Mouse (Mus musculus) lung, embryonic 15.5 days (tissue): Measurements from ENCODE around the gene Col20a1. TPM values are rescaled to one million over a fixed set of nuclear protein-coding genes. Genes with fewer than 3 reads are reported as not detected.

Source experiments
- ATAC-seq: fragments of 200-750 bp; cut with Nextera tagmentation; 2 replicates; pipeline ENCODE4 v1.8.0; 2017; ENCODE audit warnings: moderate number of reproducible peaks, borderline replicate concordance; ENCODE audit not compliant: low FRiP score, low TSS enrichment; ENCODE audit errors: extremely low read depth
- H3K27ac ChIP-seq: fragments of 300-500 bp; sonication (generic); 2 replicates; pipeline ENCODE4 v1.5.1; 2015; ENCODE audit warnings: moderate library complexity, mild to moderate bottlenecking, inconsistent platforms
- H3K27me3 ChIP-seq: fragments of 300-500 bp; sonication (generic); 2 replicates; pipeline ENCODE4 v1.6.1; 2015; ENCODE audit warnings: inconsistent platforms
- H3K36me3 ChIP-seq: fragments of 300-500 bp; sonication (generic); 2 replicates; pipeline ENCODE4 v1.6.1; 2015; ENCODE audit warnings: inconsistent platforms
- H3K4me1 ChIP-seq: fragments of 300-500 bp; sonication (generic); 2 replicates; pipeline ENCODE4 v1.6.1; 2015; ENCODE audit warnings: inconsistent platforms
- H3K4me2 ChIP-seq: fragments of 300-500 bp; sonication (generic); 2 replicates; pipeline ENCODE4 v1.6.1; 2015; ENCODE audit warnings: inconsistent platforms, mild to moderate bottlenecking, moderate library complexity
- H3K4me3 ChIP-seq: fragments of 300-500 bp; sonication (generic); 2 replicates; pipeline ENCODE4 v1.5.1; 2015; ENCODE audit warnings: mild to moderate bottlenecking, inconsistent platforms
- H3K9ac ChIP-seq: fragments of 300-500 bp; sonication (generic); 2 replicates; pipeline ENCODE4 v1.6.1; 2015; ENCODE audit warnings: inconsistent platforms
- H3K9me3 ChIP-seq: fragments of 300-500 bp; sonication (generic); 2 replicates; pipeline ENCODE4 v1.6.1; 2016; ENCODE audit warnings: inconsistent platforms
- WGBS: fragments of 180-500 bp; shearing (Covaris S2); methylation state at CpG from one replicate; pipeline ENCODE4 v1.1.7; 2015; 5-methylcytosine and 5-hydroxymethylcytosine counted together
- polyA plus RNA-seq: library from polyadenylated mRNA; unstranded; fragments of >200 nt; fragmentation: Nextera tagmentation; extraction: Ambion mirVana; gene quantifications from 2 replicates; pipeline ENCODE4 v1.2.1, GENCODE M21; 2015

Col20a1 gene
- polyA plus RNA-seq: 0.38 and 0.61 TPM in 2 replicates

DNA sequence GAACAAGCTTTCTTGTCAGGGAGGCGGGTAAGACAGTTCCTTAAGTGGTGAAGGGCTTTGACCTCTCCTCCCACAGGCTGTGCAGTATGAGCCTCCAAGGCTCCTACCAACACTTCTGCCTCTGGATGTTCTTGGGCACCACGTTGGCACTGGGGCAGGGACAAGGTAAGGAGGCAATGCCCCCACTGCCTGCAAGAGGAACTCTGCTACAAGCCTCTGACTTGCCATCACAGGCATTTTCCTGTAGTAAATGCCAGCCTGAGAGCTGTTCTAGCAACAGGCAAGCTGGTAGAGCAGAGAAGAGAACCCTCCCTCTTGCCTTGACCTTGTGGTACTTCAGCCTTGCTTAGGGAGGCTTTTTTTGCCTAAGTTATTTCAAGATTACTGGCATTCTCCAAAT is at the start of gene Col20a1:
Gene Col20a1, plus strand, starts transcription at position 87 of the 400 bp plus-strand sequence.
- ATAC-seq: no peak
- H3K4me3 ChIP-seq: no peak within 1 kb of the TSS
- no peak within 1 kb of the TSS for H3K4me2 ChIP-seq
- no peaks in the 10 kb centered on the region for H3K9me3 ChIP-seq
- H3K27ac ChIP-seq: no peak within 1 kb of the TSS
- H3K4me1 ChIP-seq: no peaks in the 10 kb centered on the region
- no peak within 1 kb of the TSS for H3K9ac ChIP-seq
- 59% methylated on average over 2 of the region's 2 CpGs for WGBS
- peaks cover 14% of the 10 kb centered on the region for H3K36me3 ChIP-seq
- H3K27me3 ChIP-seq: no peaks in the 10 kb centered on the region

DNA sequence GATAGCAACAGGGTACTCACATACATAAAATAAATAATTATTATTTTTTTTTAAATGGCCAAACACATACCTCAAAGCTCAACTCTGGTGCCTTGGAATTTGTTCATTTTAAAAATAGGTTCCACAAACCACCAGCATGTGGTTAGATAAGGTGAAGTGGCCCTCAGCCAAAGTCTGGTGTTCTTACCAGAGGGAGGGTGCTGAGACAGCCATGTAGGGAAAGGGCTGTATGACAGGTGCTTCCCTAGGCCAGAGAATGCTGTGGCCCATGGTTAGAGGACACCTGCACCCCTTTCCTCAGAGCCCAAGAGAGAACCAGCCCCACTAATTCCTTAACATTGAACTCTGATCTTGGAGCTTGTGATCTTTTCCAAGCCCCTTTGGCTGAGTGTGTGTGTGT is 46.1 kb upstream of the Col20a1 start:
- Histone ChIP-seq H3K9ac (no peak overlapping the region), H3K4me1 (no peaks in the 10 kb centered on the region), H3K27me3 (no peaks in the 10 kb centered on the region), H3K9me3 (no peaks in the 10 kb centered on the region), H3K27ac (no peak overlapping the region), H3K4me2 (no peak overlapping the region), H3K36me3 (peaks cover 12% of the 10 kb centered on the region; the same call in 1 of the 2 replicates), H3K4me3 (no peak overlapping the region)
- ATAC-seq: no peak

DNA sequence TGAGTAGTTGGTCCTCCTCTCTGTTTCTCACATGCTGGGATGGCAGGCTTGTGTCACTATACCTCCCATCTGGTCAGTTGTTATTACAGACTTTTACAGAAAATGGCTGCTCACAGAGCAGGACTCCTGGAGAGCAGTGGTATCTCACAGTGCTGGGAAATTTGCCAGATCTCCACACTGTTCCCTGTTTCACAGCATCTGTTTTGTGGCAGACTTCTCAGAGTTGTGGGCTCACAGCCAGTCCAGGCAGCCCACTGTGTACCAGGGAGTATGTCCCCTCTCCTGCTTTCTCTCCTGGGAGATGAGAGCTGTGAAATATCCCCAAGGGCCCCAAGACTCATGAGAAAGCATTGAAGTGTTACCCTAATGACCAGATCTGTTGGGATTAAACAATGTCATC is 44.5 kb upstream of the Col20a1 start:
- no peak overlapping the region for H3K9ac ChIP-seq
- 0 out of 2 replicates have a peak, but pooled peaks have one; percentile 6 for ATAC-seq
- H3K27ac ChIP-seq: no peak overlapping the region

DNA sequence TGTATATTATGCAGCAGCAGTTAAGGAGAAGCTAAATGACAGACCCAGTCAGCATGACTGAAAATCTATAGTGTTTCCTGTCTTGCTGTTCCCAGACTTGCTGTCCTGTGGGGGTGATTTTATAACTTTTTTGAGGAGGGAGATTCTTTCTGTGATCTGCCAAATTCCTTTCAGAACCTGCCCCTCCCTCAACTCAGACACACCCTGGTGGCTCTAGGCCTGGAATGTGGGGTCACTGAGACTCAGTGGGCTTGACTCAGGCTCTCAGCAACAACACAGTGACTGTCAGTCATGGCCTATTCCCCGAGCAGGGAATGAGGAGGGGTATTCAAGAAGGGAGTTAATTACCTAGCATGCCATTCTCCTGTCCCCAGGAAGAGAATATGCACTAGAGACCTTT is 36.4 kb upstream of the Col20a1 start:
- no peak overlapping the region for H3K4me2 ChIP-seq
- H3K4me1 ChIP-seq: peaks cover 15% of the 10 kb centered on the region
- H3K36me3 ChIP-seq: no peaks in the 10 kb centered on the region
- no peak overlapping the region for H3K27ac ChIP-seq
- ATAC-seq: no peak
- H3K27me3 ChIP-seq: peaks cover 8% of the 10 kb centered on the region; the same call in 1 of the 2 replicates
- no peaks in the 10 kb centered on the region for H3K9me3 ChIP-seq
- 37% methylated on average over 1 of the region's 1 CpGs for WGBS
- H3K4me3 ChIP-seq: no peak overlapping the region
- no peak overlapping the region for H3K9ac ChIP-seq

More for the DNA sequence above, 44.5 kb upstream of the Col20a1 start:
- Histone ChIP-seq H3K9me3 (no peaks in the 10 kb centered on the region), H3K4me3 (no peak overlapping the region), H3K4me2 (no peak overlapping the region), H3K4me1 (no peaks in the 10 kb centered on the region), H3K36me3 (peaks cover 10% of the 10 kb centered on the region; the same call in 1 of the 2 replicates), H3K27me3 (no peaks in the 10 kb centered on the region)

DNA sequence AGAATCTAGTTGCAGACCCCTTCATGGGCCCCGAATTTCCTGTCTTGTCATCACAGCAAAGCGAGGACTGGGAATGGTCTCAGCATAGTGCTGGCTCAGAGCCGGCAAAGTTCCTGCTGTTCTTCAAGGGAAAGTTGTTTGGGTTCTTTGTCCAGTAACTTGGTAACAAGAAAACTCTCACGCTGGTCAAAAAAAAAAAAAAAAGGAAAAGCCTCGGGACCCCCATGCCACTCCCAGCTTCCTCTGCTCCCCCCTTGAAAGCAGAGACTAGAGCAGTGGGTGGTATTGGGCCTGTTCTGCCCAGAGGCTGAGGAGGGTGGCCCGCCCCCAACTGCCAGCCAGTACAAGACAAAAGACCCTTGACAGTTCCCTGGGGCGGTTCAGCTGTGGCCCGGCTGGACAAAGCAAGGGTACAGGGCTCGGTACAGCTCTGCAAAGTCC is 33.6 kb upstream of the Col20a1 start:
- Histone ChIP-seq H3K4me2 (peak overlapping the region; percentile 61), H3K4me1 (peaks cover 24% of the 10 kb centered on the region), H3K9ac (peak overlapping the region; percentile 50), H3K27ac (peak overlapping the region; percentile 83), H3K27me3 (peaks cover 25% of the 10 kb centered on the region), H3K36me3 (no peaks in the 10 kb centered on the region), H3K9me3 (no peaks in the 10 kb centered on the region), H3K4me3 (peak overlapping the region; percentile 54)
- peak; percentile 47; the same call in 1 of the 2 replicates for ATAC-seq
- 11% methylated on average over 9 of the region's 9 CpGs for WGBS

DNA sequence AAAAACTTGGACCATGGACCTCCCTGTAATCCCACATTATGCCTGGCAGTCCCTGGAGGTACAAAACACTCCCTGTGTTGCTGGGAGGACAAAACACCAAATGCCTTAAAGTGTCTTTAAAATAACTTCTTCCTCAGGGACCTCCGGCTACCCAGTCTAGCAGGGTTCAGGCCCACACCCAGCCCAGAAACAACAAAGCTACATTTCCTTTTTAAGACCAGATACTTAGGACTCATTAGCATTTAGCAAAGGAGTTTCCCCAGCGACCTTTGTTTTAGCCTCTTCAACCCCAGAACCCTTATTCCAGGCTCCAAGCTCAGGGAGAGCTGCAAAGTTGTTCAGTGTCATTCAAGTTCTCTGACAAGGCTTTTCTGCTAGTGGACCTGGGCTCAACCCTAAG is 32.7 kb upstream of the Col20a1 start:
- Histone ChIP-seq H3K27me3 (peaks cover 25% of the 10 kb centered on the region), H3K4me1 (peaks cover 24% of the 10 kb centered on the region), H3K36me3 (no peaks in the 10 kb centered on the region), H3K4me3 (peak overlapping the region; percentile 54), H3K4me2 (peak overlapping the region; percentile 61), H3K9ac (peak overlapping the region; percentile 50), H3K9me3 (no peaks in the 10 kb centered on the region), H3K27ac (peak overlapping the region; percentile 83)
- ATAC-seq: no peak
- WGBS: 14% methylated on average over 2 of the region's 2 CpGs

DNA sequence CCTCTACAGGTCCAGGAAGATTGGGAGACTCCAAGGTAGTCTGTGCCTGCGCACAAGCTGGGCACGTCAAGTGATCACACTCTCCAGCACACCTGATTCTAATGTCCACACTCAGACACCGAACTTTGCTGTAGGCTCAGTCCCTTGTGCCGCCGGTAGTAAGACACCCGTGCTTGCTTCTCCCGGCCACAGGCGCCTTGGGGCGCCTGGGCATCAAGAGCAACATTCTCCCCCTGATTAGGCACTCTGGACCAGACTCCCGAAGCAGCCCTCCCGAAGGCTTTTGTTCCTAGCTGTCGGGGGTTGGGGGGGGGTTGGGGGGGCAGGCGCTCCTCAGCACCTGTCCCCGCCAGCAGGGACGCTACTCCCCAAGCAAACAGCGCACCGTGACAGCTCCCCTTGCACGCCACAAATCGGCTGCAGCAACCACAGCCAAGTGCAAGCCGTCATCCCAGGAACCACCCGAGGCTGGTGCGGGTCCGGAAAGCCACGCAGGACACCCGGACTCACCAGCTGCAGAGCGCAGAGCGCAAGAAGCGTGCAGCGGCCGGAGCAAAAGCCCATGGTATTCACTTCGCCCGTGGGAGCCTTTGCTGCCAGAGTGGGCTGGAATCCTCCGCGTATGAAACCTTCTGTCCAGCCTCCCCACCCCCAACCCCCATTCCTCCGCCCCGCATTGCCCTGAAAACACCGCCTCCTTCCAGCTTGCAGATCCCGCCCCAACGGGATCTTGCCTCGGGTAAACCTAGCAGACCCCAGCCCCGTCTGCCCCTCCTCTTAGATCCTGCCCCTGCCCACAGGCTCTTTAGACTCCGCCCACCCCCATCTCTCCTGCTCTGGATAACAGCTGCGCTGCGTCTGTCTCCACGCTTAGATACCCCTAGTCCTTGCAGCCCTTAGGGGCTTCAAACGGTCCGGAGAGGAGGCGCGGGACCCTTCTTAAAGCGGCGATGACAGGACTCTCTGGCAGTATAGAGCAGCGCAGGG is 32.0 kb upstream of the Col20a1 start, which contains the start of gene Nkain4:
Gene Nkain4, minus strand, starts transcription at position 639 of the 987 bp plus-strand sequence.
- peak within 1 kb of the TSS; percentile 54 for H3K4me3 ChIP-seq

DNA sequence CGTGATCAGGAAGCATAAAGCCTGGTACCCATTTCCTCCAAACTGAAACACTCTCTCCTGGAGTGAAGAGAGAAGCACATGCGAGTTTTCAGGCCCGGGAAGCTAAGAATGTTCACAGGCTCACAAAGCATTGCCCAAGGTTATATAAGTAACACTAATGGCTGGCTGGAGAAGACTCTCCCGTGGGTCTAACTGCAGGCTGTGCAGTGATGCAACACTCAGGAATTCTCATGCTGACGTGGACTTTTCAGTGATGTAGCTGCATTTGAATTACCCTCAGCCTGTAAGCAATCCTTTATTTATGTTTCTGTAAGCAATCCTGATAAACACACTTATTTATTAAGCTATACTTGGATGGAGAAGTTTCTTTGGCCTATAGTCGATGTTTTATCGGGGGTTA is 26.7 kb upstream of the Col20a1 start:
- peaks cover 30% of the 10 kb centered on the region for H3K4me1 ChIP-seq
- ATAC-seq: no peak
- H3K36me3 ChIP-seq: no peaks in the 10 kb centered on the region
- no peak overlapping the region for H3K4me3 ChIP-seq
- no peaks in the 10 kb centered on the region for H3K9me3 ChIP-seq
- peak overlapping the region; percentile 59 for H3K27ac ChIP-seq
- peaks cover 20% of the 10 kb centered on the region for H3K27me3 ChIP-seq
- WGBS: 48% methylated on average over 7 of the region's 7 CpGs
- H3K4me2 ChIP-seq: no peak overlapping the region
- H3K9ac ChIP-seq: no peak overlapping the region

More for the DNA sequence above, 32.0 kb upstream of the Col20a1 start, which contains the start of gene Nkain4:
- Histone ChIP-seq H3K27ac (peak within 1 kb of the TSS; percentile 83), H3K27me3 (peaks cover 25% of the 10 kb centered on the region), H3K36me3 (no peaks in the 10 kb centered on the region), H3K9ac (peak within 1 kb of the TSS; percentile 50), H3K9me3 (no peaks in the 10 kb centered on the region), H3K4me1 (peaks cover 26% of the 10 kb centered on the region), H3K4me2 (peak within 1 kb of the TSS; percentile 61)
- WGBS: 1% methylated on average over 52 of the region's 52 CpGs
- peak; percentile 96 for ATAC-seq

DNA sequence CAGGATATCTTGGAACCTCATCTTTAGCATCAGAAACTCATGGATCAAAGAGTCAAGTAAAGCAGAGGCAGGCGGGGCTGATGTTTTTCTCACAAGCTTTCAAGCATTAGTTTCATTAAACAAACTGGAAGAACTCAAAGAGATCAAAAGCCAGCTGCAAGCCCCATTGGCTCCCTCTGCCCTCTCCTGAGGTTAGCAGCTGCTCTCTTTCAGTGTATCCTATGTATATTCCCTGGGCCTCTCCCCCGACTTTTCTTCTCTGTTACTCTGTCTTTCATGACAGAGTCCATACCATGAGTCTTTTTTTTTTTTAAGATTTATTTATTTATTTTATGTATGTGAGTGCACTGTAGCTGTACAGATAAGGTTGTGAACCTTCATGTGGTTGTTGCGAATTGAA is 26.1 kb upstream of the Col20a1 start:
- Histone ChIP-seq H3K4me1 (peaks cover 25% of the 10 kb centered on the region), H3K36me3 (no peaks in the 10 kb centered on the region), H3K9ac (no peak overlapping the region), H3K9me3 (no peaks in the 10 kb centered on the region), H3K4me2 (no peak overlapping the region), H3K27ac (peak overlapping the region; percentile 59), H3K4me3 (no peak overlapping the region), H3K27me3 (peaks cover 14% of the 10 kb centered on the region)
- ATAC-seq: peak; percentile 79
- WGBS: 24% methylated on average over 3 of the region's 3 CpGs

DNA sequence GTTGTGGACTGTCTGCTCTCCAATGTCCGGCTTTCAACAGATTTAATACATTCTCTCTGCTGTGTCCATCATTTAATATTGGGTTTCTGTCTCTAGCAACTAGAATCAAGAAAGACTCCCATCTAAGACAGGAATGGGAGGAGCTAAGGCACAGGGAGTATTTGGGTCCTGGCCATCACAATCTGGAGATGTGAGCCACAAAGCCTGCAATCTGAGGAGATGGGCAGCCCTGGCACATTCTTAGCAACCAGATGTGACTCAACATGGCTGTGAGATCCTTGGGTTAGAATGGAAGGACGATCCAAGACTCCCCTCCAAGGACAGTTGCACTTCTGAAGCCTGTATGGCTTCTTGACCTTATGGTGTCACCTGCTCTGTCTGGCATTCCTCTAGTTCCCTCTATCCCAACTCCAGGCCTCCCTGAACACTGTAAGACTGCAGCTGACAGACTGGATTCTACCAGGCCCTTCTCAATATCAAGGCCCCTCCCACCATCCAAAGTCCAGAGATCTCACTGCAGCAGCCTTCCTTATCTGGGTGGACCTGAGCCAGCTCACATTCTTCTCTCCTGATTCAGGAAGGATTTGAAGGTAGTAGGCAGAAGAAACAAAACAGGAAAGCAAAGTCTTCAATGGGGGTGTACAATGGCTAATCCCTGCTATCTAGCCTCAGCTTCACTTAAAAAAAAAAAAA is 23.6 kb upstream of the Col20a1 start:
- Histone ChIP-seq H3K36me3 (no peaks in the 10 kb centered on the region), H3K4me3 (no peak overlapping the region), H3K4me2 (no peak overlapping the region), H3K9me3 (no peaks in the 10 kb centered on the region), H3K27me3 (no peaks in the 10 kb centered on the region), H3K9ac (no peak overlapping the region), H3K27ac (no peak overlapping the region), H3K4me1 (peaks cover 26% of the 10 kb centered on the region)
- ATAC-seq: no peak
- WGBS: 50% methylated on average over 2 of the region's 2 CpGs

DNA sequence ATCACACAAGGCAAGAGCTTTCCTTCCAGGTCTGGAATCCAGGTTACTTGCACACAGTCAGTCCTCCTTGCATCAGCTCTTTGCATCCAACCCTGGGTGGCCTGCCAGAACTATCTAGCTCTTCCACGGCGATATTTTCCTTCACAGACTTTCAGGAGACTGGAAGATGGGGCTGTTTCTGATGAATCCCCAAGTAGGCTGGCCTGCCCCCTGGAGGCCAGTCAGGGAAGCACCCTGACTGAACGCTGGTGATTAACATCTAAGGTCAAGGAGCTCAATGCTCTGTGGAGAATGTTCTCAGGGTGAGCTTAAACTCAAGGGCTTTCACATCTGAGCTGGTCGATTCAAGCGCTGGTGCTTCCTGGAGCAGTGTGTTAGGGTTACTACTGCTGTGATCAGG is 22.4 kb upstream of the Col20a1 start:
- 3% methylated on average over 5 of the region's 5 CpGs for WGBS
- no peaks in the 10 kb centered on the region for H3K27me3 ChIP-seq
- H3K9ac ChIP-seq: no peak overlapping the region
- H3K36me3 ChIP-seq: no peaks in the 10 kb centered on the region
- ATAC-seq: no peak
- H3K9me3 ChIP-seq: no peaks in the 10 kb centered on the region
- no peak overlapping the region for H3K4me2 ChIP-seq
- H3K4me3 ChIP-seq: no peak overlapping the region
- H3K27ac ChIP-seq: no peak overlapping the region
- H3K4me1 ChIP-seq: peaks cover 38% of the 10 kb centered on the region
